Mouse (Mus musculus): ENCODE data around the gene Pgd. TPM values are rescaled to one million over a fixed set of nuclear protein-coding genes. Genes with fewer than 3 reads are reported as not detected.

The Pgd gene
- polyA plus RNA-seq, 1 experiment from 2014 or later: 69.3 TPM

GRCm38 (mm10) chr4:149136982-149137770 is 29.4 kb downstream of the Pgd start, which contains the start of gene Cenps:
Gene Cenps, minus strand, starts transcription at chr4:149137629.
- peak; percentile 92 for ATAC-seq (ENCODE audit: insufficient number of reproducible peaks, insufficient read depth, low FRiP score, low read depth)
- 1% methylated on average over 68 of the region's 68 CpGs for WGBS

GRCm38 (mm10) chr4:149136116-149136850 is 30.3 kb downstream of the Pgd start:
- 66% methylated on average over 18 of the region's 18 CpGs for WGBS
- ATAC-seq (ENCODE audit: insufficient number of reproducible peaks, insufficient read depth, low FRiP score, low read depth): no peak
- Histone ChIP-seq H3K9ac (replicated peaks; ENCODE audit: low read depth, low read length) (peak overlapping the region; percentile 57; the same call in 1 of the 2 replicates), H3K9me3 (ENCODE audit: control insufficient read depth, low read depth, low read length) (no peaks in the 10 kb centered on the region), H3K4me3 (ENCODE audit: low read depth, low read length) (peak overlapping the region; percentile 52), H3K27me3 (ENCODE audit: control insufficient read depth, insufficient read depth, low read length) (no peaks in the 10 kb centered on the region), H3K4me1 (ENCODE audit: control insufficient read depth, insufficient read depth, low read length) (0 out of 2 replicates have a peak, but pooled peaks cover 3% of the 10 kb centered on the region), H3K4me2 (replicated peaks; ENCODE audit: low read depth, low read length) (peak overlapping the region; percentile 53), H3K36me3 (ENCODE audit: control insufficient read depth, insufficient read depth, low read length) (no peaks in the 10 kb centered on the region; the same call in 1 of the 2 replicates), H3K27ac (ENCODE audit: low read length) (no peak overlapping the region)

More at GRCm38 (mm10) chr4:149136982-149137770, 29.4 kb downstream of the Pgd start, which contains the start of gene Cenps:
- no peaks in the 10 kb centered on the region for H3K27me3 ChIP-seq (ENCODE audit: control insufficient read depth, insufficient read depth, low read length)
- H3K36me3 ChIP-seq (ENCODE audit: control insufficient read depth, insufficient read depth, low read length): no peaks in the 10 kb centered on the region
- peak within 1 kb of the TSS; percentile 57 for H3K9ac ChIP-seq (replicated peaks; ENCODE audit: low read depth, low read length)
- peak within 1 kb of the TSS; percentile 52 for H3K4me3 ChIP-seq (ENCODE audit: low read depth, low read length)
- H3K4me1 ChIP-seq (ENCODE audit: control insufficient read depth, insufficient read depth, low read length): 0 out of 2 replicates have a peak, but pooled peaks cover 3% of the 10 kb centered on the region
- no peaks in the 10 kb centered on the region for H3K9me3 ChIP-seq (ENCODE audit: control insufficient read depth, low read depth, low read length)
- H3K4me2 ChIP-seq (replicated peaks; ENCODE audit: low read depth, low read length): peak within 1 kb of the TSS; percentile 53
- H3K27ac ChIP-seq (ENCODE audit: low read length): peak within 1 kb of the TSS; percentile 71; the same call in 1 of the 2 replicates

GRCm38 (mm10) chr4:149133395-149133794 is 33.2 kb downstream of the Pgd start:
- ATAC-seq (ENCODE audit: insufficient number of reproducible peaks, insufficient read depth, low FRiP score, low read depth): no peak
- H3K4me3 ChIP-seq (ENCODE audit: low read depth, low read length): no peak overlapping the region
- H3K27ac ChIP-seq (ENCODE audit: low read length): no peak overlapping the region
- no peaks in the 10 kb centered on the region for H3K9me3 ChIP-seq (ENCODE audit: control insufficient read depth, low read depth, low read length)
- 0 out of 2 replicates have a peak, but pooled peaks cover 3% of the 10 kb centered on the region for H3K4me1 ChIP-seq (ENCODE audit: control insufficient read depth, insufficient read depth, low read length)
- H3K4me2 ChIP-seq (replicated peaks; ENCODE audit: low read depth, low read length): no peak overlapping the region
- H3K36me3 ChIP-seq (ENCODE audit: control insufficient read depth, insufficient read depth, low read length): peaks cover 7% of the 10 kb centered on the region
- H3K9ac ChIP-seq (replicated peaks; ENCODE audit: low read depth, low read length): no peak overlapping the region; the same call in 1 of the 2 replicates
- no peaks in the 10 kb centered on the region for H3K27me3 ChIP-seq (ENCODE audit: control insufficient read depth, insufficient read depth, low read length)
- WGBS: 80% methylated on average over 5 of the region's 5 CpGs

GRCm38 (mm10) chr4:149131789-149132565 is 34.6 kb downstream of the Pgd start:
- no peak overlapping the region for H3K4me2 ChIP-seq (replicated peaks; ENCODE audit: low read depth, low read length)
- H3K9me3 ChIP-seq (ENCODE audit: control insufficient read depth, low read depth, low read length): no peaks in the 10 kb centered on the region
- no peak overlapping the region for H3K9ac ChIP-seq (replicated peaks; ENCODE audit: low read depth, low read length)
- H3K4me1 ChIP-seq (ENCODE audit: control insufficient read depth, insufficient read depth, low read length): 0 out of 2 replicates have a peak, but pooled peaks cover 6% of the 10 kb centered on the region
- 68% methylated on average over 21 of the region's 21 CpGs for WGBS
- peaks cover 7% of the 10 kb centered on the region for H3K36me3 ChIP-seq (ENCODE audit: control insufficient read depth, insufficient read depth, low read length)
- ATAC-seq (ENCODE audit: insufficient number of reproducible peaks, insufficient read depth, low FRiP score, low read depth): no peak
- no peaks in the 10 kb centered on the region for H3K27me3 ChIP-seq (ENCODE audit: control insufficient read depth, insufficient read depth, low read length)
- no peak overlapping the region for H3K27ac ChIP-seq (ENCODE audit: low read length)
- no peak overlapping the region for H3K4me3 ChIP-seq (ENCODE audit: low read depth, low read length)

GRCm38 (mm10) chr4:149131021-149131752 is 35.4 kb downstream of the Pgd start:
- Histone ChIP-seq H3K9ac (replicated peaks; ENCODE audit: low read depth, low read length) (no peak overlapping the region), H3K27ac (ENCODE audit: low read length) (no peak overlapping the region), H3K4me1 (ENCODE audit: control insufficient read depth, insufficient read depth, low read length) (0 out of 2 replicates have a peak, but pooled peaks cover 4% of the 10 kb centered on the region), H3K36me3 (ENCODE audit: control insufficient read depth, insufficient read depth, low read length) (peaks cover 7% of the 10 kb centered on the region), H3K9me3 (ENCODE audit: control insufficient read depth, low read depth, low read length) (no peaks in the 10 kb centered on the region), H3K4me2 (replicated peaks; ENCODE audit: low read depth, low read length) (no peak overlapping the region), H3K4me3 (ENCODE audit: low read depth, low read length) (no peak overlapping the region), H3K27me3 (ENCODE audit: control insufficient read depth, insufficient read depth, low read length) (no peaks in the 10 kb centered on the region)
- WGBS: 90% methylated on average over 23 of the region's 23 CpGs
- ATAC-seq (ENCODE audit: insufficient number of reproducible peaks, insufficient read depth, low FRiP score, low read depth): no peak

- no peak for ATAC-seq (ENCODE audit: insufficient number of reproducible peaks, insufficient read depth, low FRiP score, low read depth)
- Histone ChIP-seq H3K27ac (ENCODE audit: low read length) (no peak overlapping the region), H3K27me3 (ENCODE audit: control insufficient read depth, insufficient read depth, low read length) (no peaks in the 10 kb centered on the region), H3K36me3 (ENCODE audit: control insufficient read depth, insufficient read depth, low read length) (peaks cover 7% of the 10 kb centered on the region), H3K9me3 (ENCODE audit: control insufficient read depth, low read depth, low read length) (no peaks in the 10 kb centered on the region), H3K9ac (replicated peaks; ENCODE audit: low read depth, low read length) (no peak overlapping the region), H3K4me2 (replicated peaks; ENCODE audit: low read depth, low read length) (no peak overlapping the region), H3K4me3 (ENCODE audit: low read depth, low read length) (no peak overlapping the region), H3K4me1 (ENCODE audit: control insufficient read depth, insufficient read depth, low read length) (0 out of 2 replicates have a peak, but pooled peaks cover 4% of the 10 kb centered on the region)
- WGBS: 52% methylated on average over 18 of the region's 18 CpGs
Measured at GRCm38 (mm10) chr4:149128467-149128866, 38.1 kb downstream of the Pgd start.

GRCm38 (mm10) chr4:149126663-149127062 is 39.9 kb downstream of the Pgd start, which contains the start of gene Cort:
Gene Cort, minus strand, starts transcription at chr4:149126763.
- Histone ChIP-seq H3K9ac (replicated peaks; ENCODE audit: low read depth, low read length) (no peak within 1 kb of the TSS), H3K4me3 (ENCODE audit: low read depth, low read length) (no peak within 1 kb of the TSS), H3K9me3 (ENCODE audit: control insufficient read depth, low read depth, low read length) (no peaks in the 10 kb centered on the region), H3K27me3 (ENCODE audit: control insufficient read depth, insufficient read depth, low read length) (no peaks in the 10 kb centered on the region), H3K4me1 (ENCODE audit: control insufficient read depth, insufficient read depth, low read length) (0 out of 2 replicates have a peak, but pooled peaks cover 4% of the 10 kb centered on the region), H3K27ac (ENCODE audit: low read length) (peak within 1 kb of the TSS; percentile 22; the same call in 1 of the 2 replicates), H3K36me3 (ENCODE audit: control insufficient read depth, insufficient read depth, low read length) (peaks cover 7% of the 10 kb centered on the region), H3K4me2 (replicated peaks; ENCODE audit: low read depth, low read length) (no peak within 1 kb of the TSS)
- ATAC-seq (ENCODE audit: insufficient number of reproducible peaks, insufficient read depth, low FRiP score, low read depth): no peak
- 79% methylated on average over 11 of the region's 11 CpGs for whole genome bisulfite sequencing
